Mouse (Mus musculus): ENCODE data around the gene Zfp386. TPM values are rescaled to one million over a fixed set of nuclear protein-coding genes. Genes with fewer than 3 reads are reported as not detected.

The Zfp386 gene
- polyA plus RNA-seq (2017; shearing (Covaris generic)): 48.3 TPM

GRCm38 (mm10) chr12:116047440-116048377 lies at the start of gene Zfp386:
TSS of gene Zfp386 (plus strand) at chr12:116047724.

GRCm38 (mm10) chr12:116077074-116077854 lies 29.7 kb downstream of the Zfp386 start, which contains the start of gene Vipr2:
TSS of gene Vipr2 (plus strand) at chr12:116077726.

Other genes with a start within 250 kb of the Zfp386 start
- 0.95 TPM for gene Vipr2, start 30.0 kb downstream of the Zfp386 start, polyA plus RNA-seq (2017; shearing (Covaris generic))
- gene Wdr60, start 215.3 kb downstream of the Zfp386 start, polyA plus RNA-seq (2017; shearing (Covaris generic)): 1.5 TPM
- gene Gm11027, start 227.7 kb downstream of the Zfp386 start, polyA plus RNA-seq (2017; shearing (Covaris generic)): not detected
- gene Esyt2, start 233.5 kb downstream of the Zfp386 start, polyA plus RNA-seq (2017; shearing (Covaris generic)): 49.3 TPM

Data from inflammation-experienced regulatory T-cells, adult 16 weeks (primary cell).